Mouse (Mus musculus): ENCODE data around the gene Parvb.
A peak's percentile ranks its signal among the peaks of the same experiment; 100 is the strongest.

Gene Parvb

DNA sequence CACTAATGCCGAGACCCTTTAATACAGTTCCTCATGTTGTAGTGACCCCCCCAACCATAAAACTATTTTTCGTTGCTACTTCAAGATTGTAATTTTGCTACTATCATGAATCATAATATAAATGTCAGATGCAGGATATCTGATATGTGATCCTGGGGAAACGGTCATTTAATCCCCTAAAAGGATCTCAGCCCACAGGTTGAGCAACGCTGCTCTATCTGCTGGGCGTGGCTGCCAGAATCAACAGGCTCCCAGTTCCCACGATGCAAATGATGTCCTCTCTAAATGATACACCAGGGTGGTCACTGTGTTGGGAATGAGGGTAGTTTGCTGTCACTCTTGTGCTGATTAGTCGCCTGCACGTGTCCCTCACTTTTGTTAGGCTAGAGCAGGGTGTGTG lies 65.6 kb downstream of the Parvb start:
- DNase-seq: no peak

DNA sequence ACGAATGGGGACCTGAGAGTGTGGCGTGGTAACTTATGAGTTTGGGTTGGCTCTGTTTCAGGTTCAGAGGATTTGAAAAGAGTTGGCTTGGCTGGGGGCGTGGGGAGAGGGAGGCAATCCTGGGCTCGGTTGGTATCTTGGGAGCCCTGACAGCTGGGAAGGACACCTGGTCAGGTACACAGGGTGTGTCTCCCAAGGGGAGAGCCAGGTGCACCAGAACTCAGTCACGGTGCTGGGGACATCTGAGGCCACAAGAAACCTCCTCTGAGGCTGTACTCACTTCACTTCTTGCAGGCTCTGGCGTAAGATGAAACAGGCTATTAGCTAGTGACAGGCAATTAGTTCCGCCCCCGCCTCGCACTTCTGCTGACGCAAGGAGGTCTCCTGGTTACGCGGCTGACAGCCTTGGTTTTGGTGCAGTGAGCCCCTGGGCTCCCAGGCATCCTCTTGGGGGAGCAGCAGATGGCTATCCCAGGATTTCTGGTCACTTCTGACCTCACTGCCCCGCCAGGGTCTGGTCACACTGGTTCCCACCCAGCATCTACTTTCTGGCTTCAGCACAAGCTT lies 67.0 kb downstream of the Parvb start:
- no peak for DNase-seq

GRCm38 (mm10) chr15:84299662-84300333 lies 68.0 kb downstream of the Parvb start:
- no peak for DNase-seq

DNA sequence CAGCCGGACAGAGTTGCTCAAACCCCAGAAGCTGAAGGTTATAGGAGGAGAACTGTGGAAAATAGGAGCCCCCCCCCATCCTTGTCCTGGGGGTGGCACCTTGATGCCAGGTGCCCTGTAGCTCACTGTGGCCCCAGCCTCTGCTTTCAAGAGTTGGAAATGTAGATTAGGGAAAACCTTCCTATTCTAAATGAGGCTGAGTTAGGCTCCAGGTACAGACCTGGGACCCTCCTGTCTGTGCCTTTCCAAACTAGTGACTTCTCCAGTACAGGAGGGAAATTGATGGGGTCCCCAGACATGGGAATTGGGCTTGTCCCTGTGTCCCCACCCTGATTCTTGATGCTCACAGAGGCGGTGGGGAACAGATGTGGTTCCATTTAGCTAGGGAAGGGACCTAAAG lies 68.7 kb downstream of the Parvb start:
- no peak for DNase-seq

DNA sequence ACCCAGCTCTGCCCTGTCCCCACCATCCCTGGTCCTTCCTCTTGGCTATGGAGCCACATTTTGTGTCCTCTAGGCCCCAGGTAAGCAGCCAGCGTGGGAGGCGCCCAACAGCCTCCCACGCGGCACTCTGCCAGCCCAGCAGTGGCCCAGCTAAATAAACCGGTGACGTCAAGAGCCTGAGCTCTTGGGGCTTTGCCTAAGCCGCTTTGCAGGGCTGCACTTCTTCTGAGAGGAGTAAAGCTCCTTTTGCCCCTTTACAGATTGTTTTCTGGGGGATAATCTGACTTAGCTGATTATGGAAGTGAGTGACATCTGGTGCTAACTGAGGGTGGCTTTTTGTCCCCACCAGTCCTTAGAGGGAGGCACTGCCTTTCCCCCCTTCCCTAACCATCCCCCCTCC lies 69.2 kb downstream of the Parvb start:
- peak; percentile 47 to 68 for DNase-seq

DNA sequence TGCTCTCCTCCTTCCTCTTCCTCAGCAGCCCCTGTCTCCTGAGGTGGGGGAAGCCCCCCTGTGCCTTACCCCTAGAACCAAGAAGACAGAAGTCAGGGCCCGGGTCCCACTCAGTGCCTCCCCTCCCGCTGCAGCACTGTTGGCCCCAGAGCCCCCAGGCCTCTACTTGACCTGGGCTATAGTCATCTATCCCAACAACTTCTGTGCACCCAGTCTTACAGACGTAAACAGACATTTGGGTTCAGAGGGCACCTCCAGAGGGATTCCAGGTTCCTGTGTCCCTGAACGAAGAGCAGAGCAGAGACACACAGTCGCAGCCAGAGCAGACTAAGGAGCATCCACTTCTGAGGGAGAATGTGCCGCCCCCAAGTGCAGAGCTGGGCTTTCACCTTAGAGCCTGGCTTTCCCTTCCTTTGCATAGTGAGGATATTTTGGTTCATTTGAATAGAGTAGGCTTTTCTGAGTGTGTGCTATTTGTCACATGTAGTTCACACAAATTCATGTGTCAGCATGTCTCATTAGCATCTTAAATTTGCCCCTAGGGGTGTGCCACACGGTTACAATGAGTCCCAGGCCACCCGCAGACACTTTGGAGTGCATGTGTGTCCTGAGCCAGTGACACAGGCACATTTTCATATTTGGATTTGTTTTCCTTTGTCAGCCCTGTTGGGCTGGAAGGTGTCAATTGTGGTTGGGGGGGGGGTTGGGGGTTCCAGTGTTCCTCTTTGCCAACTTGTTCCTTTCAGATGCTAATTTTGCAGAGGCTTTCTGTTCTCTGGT lies 70.0 kb downstream of the Parvb start:
- DNase-seq: no peak

GRCm38 (mm10) chr15:84303264-84303663 lies 71.4 kb downstream of the Parvb start:
- DNase-seq: no peak

DNA sequence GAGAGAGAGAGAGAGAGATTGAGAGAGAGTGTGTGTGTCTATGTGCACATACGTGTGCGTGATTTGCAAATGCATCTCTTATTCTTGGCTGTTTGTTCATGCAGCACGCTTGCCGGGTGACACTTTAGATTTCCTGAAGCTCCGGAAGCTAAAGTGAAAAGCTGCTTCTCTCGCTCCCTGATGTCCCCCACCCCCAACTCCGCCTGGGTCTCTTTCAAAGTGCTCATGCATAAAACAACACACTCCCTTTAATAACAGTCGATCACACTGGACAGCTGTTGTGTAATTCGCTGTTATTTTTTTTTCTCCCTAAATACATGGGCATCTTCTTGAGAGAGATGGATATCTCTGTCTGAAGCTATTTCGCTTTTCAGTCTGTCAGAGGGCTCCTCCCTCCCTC lies 73.5 kb downstream of the Parvb start:
- no peak for DNase-seq

DNA sequence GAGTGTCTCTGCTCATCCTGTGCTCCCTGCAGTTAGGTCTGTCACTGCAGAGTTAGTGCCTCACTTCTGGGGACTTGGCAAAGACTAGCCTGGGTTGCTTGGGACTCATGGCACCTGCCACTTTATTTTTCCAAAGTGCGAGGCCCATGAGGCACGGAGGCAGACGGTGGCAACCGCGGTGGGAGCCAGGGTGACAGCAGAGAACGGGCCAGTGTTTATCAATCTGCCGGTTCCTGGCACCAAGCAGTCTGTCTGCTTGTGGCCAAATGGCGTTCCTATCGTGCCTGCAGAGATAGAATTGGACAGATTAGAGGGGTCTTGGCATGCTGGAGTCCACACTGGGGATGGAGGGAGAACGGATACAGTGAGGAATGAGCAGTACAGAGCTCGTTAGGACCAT lies 78.4 kb downstream of the Parvb start:
- peak; percentile 84 to 89 for DNase-seq

GRCm38 (mm10) chr15:84311295-84312085 lies 79.6 kb downstream of the Parvb start:
- peak; percentile 58 to 66 for DNase-seq

GRCm38 (mm10) chr15:84312878-84313565 lies 81.2 kb downstream of the Parvb start:
- no peak for DNase-seq

- no peak for DNase-seq
Measured at GRCm38 (mm10) chr15:84313566-84313878, 81.7 kb downstream of the Parvb start.

- DNase-seq: peak in 1 of 2 experiments; percentile 20
Measured at GRCm38 (mm10) chr15:84314420-84315080, 82.7 kb downstream of the Parvb start.

GRCm38 (mm10) chr15:84315276-84316046 lies 83.6 kb downstream of the Parvb start:
- DNase-seq: peak; percentile 49 to 50

GRCm38 (mm10) chr15:84319393-84319792 lies 87.5 kb downstream of the Parvb start:
- no peak for DNase-seq

DNA sequence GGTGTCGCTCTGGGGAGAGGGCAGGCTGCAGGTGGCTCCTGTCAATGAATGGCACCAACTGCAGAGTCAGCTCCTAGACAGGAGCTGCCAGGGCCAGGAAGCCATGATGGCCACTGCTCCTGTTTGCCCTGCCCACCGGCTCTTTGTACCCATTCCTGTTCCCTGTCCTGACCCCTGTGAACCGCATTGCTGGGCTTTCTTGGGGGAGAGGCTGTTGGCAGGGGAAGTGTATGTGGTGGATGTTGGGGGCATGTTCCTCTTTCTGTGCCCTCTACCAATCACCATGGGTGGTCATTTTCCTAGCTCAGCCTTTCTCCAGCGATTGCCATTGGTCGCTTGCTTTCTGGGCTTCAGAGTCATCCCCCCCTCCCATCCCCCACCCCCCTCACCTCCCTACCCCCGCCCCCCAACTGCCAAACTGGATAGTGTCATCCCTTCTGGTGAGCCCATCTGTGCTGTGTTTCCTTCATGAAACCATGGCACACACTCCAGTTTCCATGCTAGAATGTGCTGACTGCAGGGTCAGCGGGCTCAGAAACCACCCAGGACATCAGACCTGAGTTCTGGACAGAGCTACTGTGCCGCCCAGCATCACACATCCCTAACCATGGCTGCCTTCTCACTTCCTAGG lies 89.8 kb downstream of the Parvb start:
- peak; percentile 63 to 74 for DNase-seq

DNA sequence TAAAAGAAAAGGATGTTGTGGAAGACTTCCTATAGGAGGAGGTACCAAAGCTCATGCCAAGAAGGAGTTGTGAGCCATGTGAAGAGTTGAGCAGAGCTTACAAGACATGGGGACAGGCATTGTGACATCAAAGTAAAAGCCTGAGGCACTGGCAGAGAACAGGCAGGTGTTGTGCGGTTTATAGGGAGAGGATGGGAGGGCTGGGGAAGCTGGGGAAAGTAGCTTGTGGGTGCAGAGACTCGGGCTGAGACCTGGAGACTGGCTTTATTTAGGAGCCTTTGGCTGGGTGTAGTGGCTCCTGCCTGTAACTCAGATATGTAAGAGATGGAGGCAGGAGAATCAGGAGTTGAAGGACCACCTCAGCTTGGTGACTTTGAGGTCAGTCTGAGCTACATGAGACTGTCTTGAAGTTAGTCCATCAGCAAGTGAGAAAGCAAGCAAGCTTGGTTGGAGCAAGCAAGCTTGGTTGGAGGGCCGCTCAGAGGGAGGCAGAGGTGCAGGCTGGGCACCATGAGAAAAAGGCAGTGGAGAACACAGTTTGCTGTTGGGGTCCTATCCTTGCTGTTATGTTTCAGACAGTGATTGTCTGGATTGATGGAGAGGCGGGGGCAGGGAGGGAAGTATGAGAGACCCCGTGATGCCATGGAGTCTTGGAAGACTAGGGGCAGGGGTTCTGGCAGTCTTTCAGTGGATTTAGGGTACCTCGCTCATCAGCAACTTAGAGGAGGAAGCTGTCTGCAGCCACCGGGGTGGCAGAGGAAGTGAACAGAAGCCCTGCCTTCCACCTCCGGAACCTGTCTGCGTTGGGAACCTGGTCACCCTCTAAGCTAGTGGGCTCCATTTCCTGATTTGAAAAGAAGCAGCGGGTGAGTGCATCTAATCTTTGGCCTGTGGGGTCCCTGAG lies 92.4 kb downstream of the Parvb start, which contains the start of gene Parvg:
Gene Parvg, plus strand, starts transcription at position 61 of the 904 bp plus-strand sequence.
- DNase-seq: no peak

DNA sequence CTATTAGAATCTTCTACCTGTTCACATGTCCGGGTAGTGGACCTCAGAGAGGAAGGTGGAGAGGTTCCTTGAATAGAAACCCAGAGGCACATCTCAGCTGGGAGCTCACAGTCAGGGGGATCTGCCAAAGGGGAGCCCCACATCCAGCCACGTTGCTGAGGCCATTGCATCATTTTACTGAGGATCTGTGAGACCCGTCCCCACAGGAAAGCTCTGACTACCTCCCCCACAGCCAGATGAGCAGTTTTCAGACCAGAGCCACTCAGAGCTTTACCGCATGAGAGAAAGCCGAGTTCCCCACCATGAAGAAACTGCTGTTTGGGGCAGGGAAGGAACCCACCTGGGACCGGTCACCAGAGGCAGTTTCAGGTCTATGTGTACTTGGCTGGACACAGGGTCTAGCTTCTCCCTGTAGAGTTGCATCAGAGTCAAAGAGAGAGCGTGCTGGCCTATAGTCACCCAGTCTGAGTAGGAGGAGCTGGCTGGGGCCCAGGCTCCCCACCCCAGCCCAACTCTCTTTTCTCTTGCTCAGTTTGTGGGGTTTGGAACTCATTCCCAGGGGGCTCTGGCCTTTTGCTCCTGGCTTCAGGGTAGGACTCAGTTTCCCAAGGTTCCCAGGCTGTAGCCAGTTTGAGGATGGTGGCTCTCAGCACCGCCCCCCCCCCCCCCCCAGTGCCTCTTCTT lies 93.2 kb downstream of the Parvb start:
- no peak for DNase-seq

- no peak for DNase-seq
Measured at GRCm38 (mm10) chr15:84325736-84326135, 93.9 kb downstream of the Parvb start.
